Mouse (Mus musculus) lung, postnatal 0 days (tissue): ENCODE results near the gene Snrnp27.

Experiments
- CTCF ChIP-seq: IDR thresholded peaks from 2 replicates; pipeline ENCODE4 v1.5.1; 2016; ENCODE audit warnings: antibody characterized with exemption, mild to moderate bottlenecking
- EP300 ChIP-seq: IDR thresholded peaks from 2 replicates; pipeline ENCODE4 v1.6.1; 2016; ENCODE audit warnings: antibody characterized with exemption, mild to moderate bottlenecking, control low read depth

- no peak for TF ChIP-seq CTCF
- TF ChIP-seq EP300, result no peak
These were observed 47.8 kb downstream of the Snrnp27 start for GRCm38 (mm10) chr6:86636495-86636894.
